Mouse (Mus musculus) kidney, embryonic 14.5 days (tissue): ENCODE data around the gene Slc5a5. TPM values are rescaled to one million over a fixed set of nuclear protein-coding genes. Genes with fewer than 3 reads are reported as not detected.

Source experiments
- ATAC-seq: fragments of 200-750 bp; cut with Nextera tagmentation; 2 replicates; pipeline ENCODE4 v1.8.0; 2017; ENCODE audit warnings: moderate number of reproducible peaks, mild to moderate bottlenecking, moderate TSS enrichment, moderate library complexity; ENCODE audit not compliant: low FRiP score, low TSS enrichment
- H3K27ac ChIP-seq: fragments of 300-500 bp; sonication (generic); 2 replicates; pipeline ENCODE4 v1.5.1; 2014; ENCODE audit warnings: low read depth, mild to moderate bottlenecking, low read length, moderate library complexity, mixed read lengths
- H3K27me3 ChIP-seq: fragments of 300-500 bp; sonication (generic); 2 replicates; pipeline ENCODE4 v1.6.1; 2014; ENCODE audit warnings: mild to moderate bottlenecking, low read length; ENCODE audit not compliant: control insufficient read depth, insufficient read depth
- H3K36me3 ChIP-seq: fragments of 300-500 bp; sonication (generic); 2 replicates; pipeline ENCODE4 v1.6.1; 2014; ENCODE audit warnings: low read length, mixed read lengths; ENCODE audit not compliant: control insufficient read depth, insufficient read depth
- H3K4me1 ChIP-seq: fragments of 300-500 bp; sonication (generic); 2 replicates; pipeline ENCODE4 v1.6.1; 2014; ENCODE audit warnings: low read length, mixed read lengths; ENCODE audit not compliant: control insufficient read depth, insufficient read depth
- H3K4me2 ChIP-seq: fragments of 300-500 bp; sonication (generic); replicated peaks from 2 replicates; pipeline ENCODE4 v1.6.1; 2014; ENCODE audit warnings: low read depth, mild to moderate bottlenecking, low read length
- H3K4me3 ChIP-seq: fragments of 300-500 bp; sonication (generic); 2 replicates; pipeline ENCODE4 v1.5.1; 2014; ENCODE audit warnings: mild to moderate bottlenecking, low read length
- H3K9ac ChIP-seq: fragments of 300-500 bp; sonication (generic); 2 replicates; pipeline ENCODE4 v1.6.1; 2014; ENCODE audit warnings: low read depth, mild to moderate bottlenecking, low read length, moderate library complexity
- H3K9me3 ChIP-seq: fragments of 300-500 bp; sonication (generic); 2 replicates; pipeline ENCODE4 v1.6.1; 2016; ENCODE audit warnings: low read length; ENCODE audit not compliant: control insufficient read depth
- WGBS: fragments of 180-500 bp; shearing (Covaris S2); extraction: QIAGEN DNeasy Blood & Tissue Kit; methylation state at CpG from one replicate; pipeline ENCODE4 v1.1.7; 2014; 5-methylcytosine and 5-hydroxymethylcytosine counted together
- polyA plus RNA-seq: library from polyadenylated mRNA; unstranded; fragments of >200 nt; fragmentation: Nextera tagmentation; extraction: Ambion mirVana; gene quantifications from 2 replicates; pipeline ENCODE4 v1.2.1, GENCODE M21; 2014

Slc5a5 gene
- 0.09 and 0.19 TPM in 2 replicates for polyA plus RNA-seq

DNA sequence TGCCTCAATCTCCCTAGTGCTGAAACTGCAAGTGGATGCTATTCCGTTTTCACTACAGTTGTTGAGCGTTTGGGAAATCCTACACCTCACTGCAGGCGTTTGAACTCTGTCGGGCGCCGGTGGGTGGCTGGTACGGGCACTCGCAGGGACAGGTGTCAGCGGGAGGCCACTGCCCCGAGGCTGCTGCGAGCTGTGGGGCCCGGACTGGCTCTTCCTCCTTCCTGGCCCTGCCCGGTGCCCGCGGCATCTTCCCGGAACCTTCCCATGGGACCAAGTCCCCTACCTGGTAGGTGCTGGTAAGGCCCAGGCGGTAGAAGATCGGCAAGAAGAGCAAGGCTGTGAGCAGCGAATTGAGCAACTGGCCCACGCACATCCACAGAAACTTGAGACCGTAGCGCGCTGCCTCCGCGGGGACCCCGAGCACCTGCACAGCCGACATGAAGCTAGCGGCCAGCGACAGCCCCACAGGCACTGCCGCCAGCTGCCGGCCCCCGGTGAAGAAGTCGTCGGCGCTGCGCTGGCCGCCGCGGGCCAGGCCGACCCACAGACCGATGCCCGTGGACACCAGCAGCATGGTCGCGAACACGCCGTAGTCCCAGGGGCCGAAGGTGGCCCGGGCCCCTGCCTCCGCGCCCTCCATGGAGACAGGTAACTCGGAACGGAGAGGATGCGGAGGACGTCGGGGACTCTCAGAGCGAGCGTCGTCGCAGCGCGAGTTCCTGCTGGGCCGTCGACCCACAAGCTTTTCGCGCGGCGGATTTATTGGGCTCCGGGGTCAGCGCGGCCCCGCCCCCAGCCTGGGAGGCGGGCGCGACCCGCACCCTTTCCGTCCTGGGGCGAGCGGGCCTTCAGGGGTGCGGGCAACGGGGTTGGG is at the start of gene Slc5a5:
Slc5a5 (minus strand) TSS at position 736 of the 874 bp plus-strand sequence.
- H3K4me2 ChIP-seq, result peak within 1 kb of the TSS; percentile 42
- WGBS, result 1% methylated on average over 79 of the region's 80 CpGs
- no peak for ATAC-seq
- peaks cover 32% of the 10 kb centered on the region for H3K27me3 ChIP-seq
- H3K27ac ChIP-seq, result no peak within 1 kb of the TSS
- H3K9ac ChIP-seq, result peak within 1 kb of the TSS; percentile 18; the same call in 1 of the 2 replicates
- H3K4me3 ChIP-seq, result peak within 1 kb of the TSS; percentile 31
- peaks cover 29% of the 10 kb centered on the region for H3K36me3 ChIP-seq
- peaks cover 16% of the 10 kb centered on the region for H3K4me1 ChIP-seq
- H3K9me3 ChIP-seq, result no peaks in the 10 kb centered on the region

GRCm38 (mm10) chr8:70941478-70941877 is 48.9 kb upstream of the Slc5a5 start:
- Histone ChIP-seq H3K4me3 (no peak overlapping the region), H3K4me2 (no peak overlapping the region), H3K36me3 (no peaks in the 10 kb centered on the region), H3K4me1 (no peaks in the 10 kb centered on the region), H3K27me3 (no peaks in the 10 kb centered on the region), H3K27ac (no peak overlapping the region), H3K9me3 (no peaks in the 10 kb centered on the region), H3K9ac (no peak overlapping the region)
- WGBS, result 75% methylated on average over 2 of the region's 2 CpGs
- no peak for ATAC-seq

DNA sequence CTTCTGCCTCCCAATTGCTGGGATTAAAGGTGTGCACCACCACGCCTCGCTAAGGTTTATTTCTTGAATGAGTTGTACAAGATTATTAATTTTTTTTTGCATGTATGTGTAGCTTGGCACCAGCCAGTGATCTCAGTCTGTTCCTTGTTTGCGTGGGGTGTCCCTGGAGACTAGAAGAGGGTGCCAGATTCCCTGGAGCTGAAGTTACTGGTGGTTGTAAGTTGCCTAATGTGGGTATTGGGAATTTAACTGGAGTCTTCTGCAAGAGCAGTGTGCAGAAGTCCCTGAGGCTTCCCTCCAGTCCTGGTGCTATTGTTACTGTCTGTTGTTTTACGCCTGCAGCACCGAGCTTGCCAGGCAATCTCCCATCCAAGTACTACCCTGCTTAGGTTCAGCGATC is 44.6 kb upstream of the Slc5a5 start:
- H3K4me1 ChIP-seq, result no peaks in the 10 kb centered on the region
- H3K9me3 ChIP-seq, result no peaks in the 10 kb centered on the region
- 80% methylated on average over 6 of the region's 6 CpGs for WGBS

GRCm38 (mm10) chr8:70934786-70935185 is 42.2 kb upstream of the Slc5a5 start:
- Histone ChIP-seq H3K36me3 (no peaks in the 10 kb centered on the region), H3K4me2 (no peak overlapping the region), H3K4me1 (no peaks in the 10 kb centered on the region), H3K9me3 (no peaks in the 10 kb centered on the region), H3K27me3 (no peaks in the 10 kb centered on the region), H3K4me3 (no peak overlapping the region), H3K27ac (no peak overlapping the region), H3K9ac (no peak overlapping the region)
- WGBS, result 50% methylated on average over 7 of the region's 7 CpGs
- no peak for ATAC-seq

More for the DNA sequence above, 44.6 kb upstream of the Slc5a5 start:
- Histone ChIP-seq H3K4me2 (no peak overlapping the region), H3K27me3 (no peaks in the 10 kb centered on the region), H3K9ac (no peak overlapping the region), H3K36me3 (no peaks in the 10 kb centered on the region), H3K27ac (no peak overlapping the region), H3K4me3 (no peak overlapping the region)
- no peak for ATAC-seq

- no peaks in the 10 kb centered on the region for H3K27me3 ChIP-seq
- no peak overlapping the region for H3K4me2 ChIP-seq
- no peak overlapping the region for H3K9ac ChIP-seq
- H3K4me3 ChIP-seq, result no peak overlapping the region
- no peaks in the 10 kb centered on the region for H3K9me3 ChIP-seq
- 92% methylated on average over 4 of the region's 4 CpGs for WGBS
- ATAC-seq, result no peak
- no peak overlapping the region for H3K27ac ChIP-seq
- no peaks in the 10 kb centered on the region for H3K4me1 ChIP-seq
- no peaks in the 10 kb centered on the region for H3K36me3 ChIP-seq
Measured at GRCm38 (mm10) chr8:70933036-70933435, 40.5 kb upstream of the Slc5a5 start.

GRCm38 (mm10) chr8:70931731-70932130 is 39.2 kb upstream of the Slc5a5 start:
- H3K4me1 ChIP-seq, result no peaks in the 10 kb centered on the region
- no peaks in the 10 kb centered on the region for H3K27me3 ChIP-seq
- no peak for ATAC-seq
- WGBS, result 96% methylated on average over 11 of the region's 11 CpGs
- no peak overlapping the region for H3K9ac ChIP-seq
- no peaks in the 10 kb centered on the region for H3K36me3 ChIP-seq
- H3K4me2 ChIP-seq, result no peak overlapping the region
- H3K27ac ChIP-seq, result no peak overlapping the region
- no peak overlapping the region for H3K4me3 ChIP-seq
- no peaks in the 10 kb centered on the region for H3K9me3 ChIP-seq

DNA sequence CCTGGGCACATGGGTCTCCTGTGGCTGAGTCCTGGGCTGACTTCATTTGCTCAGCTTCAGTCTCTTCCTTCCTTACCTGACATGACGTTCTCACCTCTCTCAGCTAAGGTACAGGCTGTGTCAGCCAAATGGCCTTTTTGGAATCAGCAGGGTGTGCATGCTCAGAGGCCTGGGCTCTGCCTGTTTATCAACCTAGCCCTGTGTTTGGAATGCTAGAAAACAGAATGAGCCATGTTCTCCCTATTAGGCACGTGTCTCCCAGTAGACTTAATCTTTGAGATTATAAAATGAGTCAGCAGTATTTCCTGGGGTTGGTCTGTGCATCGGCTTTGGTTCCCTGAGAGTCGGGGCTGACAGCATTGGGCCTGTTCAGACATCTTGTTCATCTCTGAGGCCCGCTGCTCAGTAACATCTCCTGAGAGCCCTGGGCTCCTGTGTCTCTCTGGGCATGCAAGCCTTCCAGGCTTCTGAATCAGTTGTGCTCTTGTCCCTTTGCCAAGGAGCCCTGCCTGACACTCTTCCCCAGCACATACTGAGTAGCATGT is 36.3 kb upstream of the Slc5a5 start:
- Histone ChIP-seq H3K27ac (no peak overlapping the region), H3K4me1 (no peaks in the 10 kb centered on the region), H3K4me3 (no peak overlapping the region), H3K9ac (no peak overlapping the region), H3K36me3 (no peaks in the 10 kb centered on the region), H3K27me3 (no peaks in the 10 kb centered on the region), H3K4me2 (no peak overlapping the region), H3K9me3 (no peaks in the 10 kb centered on the region)
- 87% methylated on average over 5 of the region's 5 CpGs for WGBS
- ATAC-seq, result no peak

GRCm38 (mm10) chr8:70928096-70928495 is 35.5 kb upstream of the Slc5a5 start:
- Histone ChIP-seq H3K4me3 (no peak overlapping the region), H3K27me3 (no peaks in the 10 kb centered on the region), H3K4me1 (no peaks in the 10 kb centered on the region), H3K9me3 (no peaks in the 10 kb centered on the region), H3K36me3 (no peaks in the 10 kb centered on the region; the same call in 1 of the 2 replicates), H3K4me2 (no peak overlapping the region), H3K9ac (no peak overlapping the region), H3K27ac (no peak overlapping the region)
- ATAC-seq, result no peak
- WGBS, result 93% methylated on average over 3 of the region's 3 CpGs

- Histone ChIP-seq H3K27me3 (no peaks in the 10 kb centered on the region), H3K9me3 (no peaks in the 10 kb centered on the region), H3K4me1 (no peaks in the 10 kb centered on the region), H3K27ac (no peak overlapping the region), H3K36me3 (peaks cover 1% of the 10 kb centered on the region; the same call in 1 of the 2 replicates), H3K9ac (no peak overlapping the region; the same call in 1 of the 2 replicates), H3K4me3 (no peak overlapping the region), H3K4me2 (no peak overlapping the region)
- ATAC-seq, result no peak
- WGBS, result 91% methylated on average over 5 of the region's 5 CpGs
Measured at GRCm38 (mm10) chr8:70926396-70926795, 33.8 kb upstream of the Slc5a5 start.
